Mouse (Mus musculus): ENCODE data around the gene Slc35a2.
A peak's percentile ranks its signal among the peaks of the same experiment; 100 is the strongest.
"Not testable (repeated sequence)": the region's sequence is repeated elsewhere in the genome, so short reads cannot be mapped to it uniquely, and the experiment has no call there.

Gene Slc35a2

GRCm38 (mm10) chrX:7907735-7908134 lies 23.9 kb downstream of the Slc35a2 start, which contains the start of gene Gm10491:
Gene Gm10491 (minus strand): TSS chrX:7907835.
- no peak for DNase-seq (ENCODE audit: low spot score)

GRCm38 (mm10) chrX:7909242-7909641 lies 25.4 kb downstream of the Slc35a2 start, which contains the start of gene Gm10490:
Gene Gm10490 (plus strand): TSS chrX:7909542.
- not testable (repeated sequence) for DNase-seq (ENCODE audit: low spot score)

- no peak for DNase-seq (ENCODE audit: low spot score)
Measured at GRCm38 (mm10) chrX:7910473-7910872, 26.6 kb downstream of the Slc35a2 start.

- not testable (repeated sequence) for DNase-seq (ENCODE audit: low spot score)
Measured at GRCm38 (mm10) chrX:7915669-7916068, 31.8 kb downstream of the Slc35a2 start.

GRCm38 (mm10) chrX:7917960-7918359 lies 34.1 kb downstream of the Slc35a2 start:
- not testable (repeated sequence) for DNase-seq (ENCODE audit: low spot score)

GRCm38 (mm10) chrX:7919601-7920383 lies 36.0 kb downstream of the Slc35a2 start, which contains the start of gene Pcsk1n:
Gene Pcsk1n (plus strand): TSS chrX:7919822.
- DNase-seq (ENCODE audit: low spot score) = peak; percentile 79

GRCm38 (mm10) chrX:7922032-7922431 lies 38.2 kb downstream of the Slc35a2 start:
- DNase-seq (ENCODE audit: low spot score) = peak; percentile 23

GRCm38 (mm10) chrX:7926266-7926665 lies 42.4 kb downstream of the Slc35a2 start:
- no peak for DNase-seq (ENCODE audit: low spot score)

- no peak for DNase-seq (ENCODE audit: low spot score)
Measured at GRCm38 (mm10) chrX:7927116-7927515, 43.3 kb downstream of the Slc35a2 start.

GRCm38 (mm10) chrX:7928270-7928790 lies 44.5 kb downstream of the Slc35a2 start, which contains the start of gene Eras:
Gene Eras (minus strand): TSS chrX:7928607.
- no peak for DNase-seq (ENCODE audit: low spot score)

GRCm38 (mm10) chrX:7936874-7937273 lies 53.0 kb downstream of the Slc35a2 start:
- no peak for DNase-seq (ENCODE audit: low spot score)

- DNase-seq (ENCODE audit: low spot score) = no peak
Measured at GRCm38 (mm10) chrX:7937667-7938066, 53.8 kb downstream of the Slc35a2 start.

Measured in retina, embryonic 14.5 days (tissue).